Mouse (Mus musculus) lung, postnatal 0 days (tissue): ENCODE data around the gene Ophn1. TPM values are rescaled to one million over a fixed set of nuclear protein-coding genes. Genes with fewer than 3 reads are reported as not detected.
A peak's percentile ranks its signal among the peaks of the same experiment; 100 is the strongest.

Source experiments
- ATAC-seq: fragments of 200-750 bp; cut with Nextera tagmentation; 2 replicates; pipeline ENCODE4 v1.8.0; 2017; ENCODE audit warnings: moderate library complexity
- DNase-seq: peaks from one replicate; pipeline ENCODE4 v3.0.0-alpha.2; 2016; ENCODE audit warnings: low spot score
- H3K27ac ChIP-seq: fragments of 300-500 bp; sonication (generic); 2 replicates; pipeline ENCODE4 v1.5.1; 2014; ENCODE audit warnings: antibody characterized with exemption, mild to moderate bottlenecking, low read length, mixed read lengths
- H3K27me3 ChIP-seq: fragments of 300-500 bp; sonication (generic); replicated peaks from 2 replicates; pipeline ENCODE4 v1.6.1; 2014; ENCODE audit warnings: low read length, mixed read lengths; ENCODE audit not compliant: insufficient read depth
- H3K36me3 ChIP-seq: fragments of 300-500 bp; sonication (generic); 2 replicates; pipeline ENCODE4 v1.6.1; 2014; ENCODE audit warnings: low read length, mixed read lengths; ENCODE audit not compliant: insufficient read depth
- H3K4me1 ChIP-seq: fragments of 300-500 bp; sonication (generic); 2 replicates; pipeline ENCODE4 v1.6.1; 2014; ENCODE audit warnings: antibody characterized with exemption, low read depth, low read length, mixed read lengths; ENCODE audit not compliant: insufficient read depth
- H3K4me2 ChIP-seq: fragments of 300-500 bp; sonication (generic); replicated peaks from 2 replicates; pipeline ENCODE4 v1.6.1; 2014; ENCODE audit warnings: low read depth, mild to moderate bottlenecking, low read length, moderate library complexity, mixed read lengths
- H3K4me3 ChIP-seq: fragments of 300-500 bp; sonication (generic); 2 replicates; pipeline ENCODE4 v1.5.1; 2014; ENCODE audit warnings: low read depth, low read length
- H3K9ac ChIP-seq: fragments of 300-500 bp; sonication (generic); replicated peaks from 2 replicates; pipeline ENCODE4 v1.6.1; 2014; ENCODE audit warnings: low read depth, mild to moderate bottlenecking
- H3K9me3 ChIP-seq: fragments of 300-500 bp; sonication (generic); 2 replicates; pipeline ENCODE4 v1.6.1; 2016; ENCODE audit warnings: low read length, mixed read lengths
- CTCF ChIP-seq: IDR thresholded peaks from 2 replicates; pipeline ENCODE4 v1.5.1; 2016; ENCODE audit warnings: antibody characterized with exemption, mild to moderate bottlenecking
- EP300 ChIP-seq: IDR thresholded peaks from 2 replicates; pipeline ENCODE4 v1.6.1; 2016; ENCODE audit warnings: antibody characterized with exemption, mild to moderate bottlenecking, control low read depth
- WGBS: fragments of 180-500 bp; shearing (Covaris S2); extraction: QIAGEN DNeasy Blood & Tissue Kit; methylation state at CpG from one replicate; pipeline ENCODE4 v1.1.7; 2014; 5-methylcytosine and 5-hydroxymethylcytosine counted together
- polyA plus RNA-seq: library from polyadenylated mRNA; unstranded; fragments of >200 nt; fragmentation: Nextera tagmentation; extraction: Ambion mirVana; gene quantifications from 2 replicates; pipeline ENCODE4 v1.2.1, GENCODE M21; 2015

The Ophn1 gene
- polyA plus RNA-seq, 1 experiment from 2014 or later, result 17.7 TPM

GRCm38 (mm10) chrX:98856046-98856445 lies 34.8 kb downstream of the Ophn1 start:
- Histone ChIP-seq H3K27me3 (no peaks in the 10 kb centered on the region), H3K4me1 (no peaks in the 10 kb centered on the region; the same call in 1 of the 2 replicates), H3K36me3 (no peaks in the 10 kb centered on the region), H3K4me3 (no peak overlapping the region), H3K27ac (no peak overlapping the region), H3K9ac (no peak overlapping the region), H3K4me2 (no peak overlapping the region), H3K9me3 (no peaks in the 10 kb centered on the region)
- 68% methylated on average over 2 of the region's 2 CpGs for WGBS
- DNase-seq (peak; percentile 41), ATAC-seq (no peak)
- TF ChIP-seq EP300 (no peak), CTCF (no peak)

GRCm38 (mm10) chrX:98850869-98851268 lies 40.0 kb downstream of the Ophn1 start:
- Histone ChIP-seq H3K9ac (no peak overlapping the region), H3K4me1 (no peaks in the 10 kb centered on the region; the same call in 1 of the 2 replicates), H3K4me3 (no peak overlapping the region), H3K27ac (no peak overlapping the region), H3K27me3 (no peaks in the 10 kb centered on the region), H3K36me3 (no peaks in the 10 kb centered on the region), H3K4me2 (no peak overlapping the region), H3K9me3 (no peaks in the 10 kb centered on the region)
- TF ChIP-seq EP300, result peak; percentile 53
- no peak for TF ChIP-seq CTCF
- ATAC-seq, result peak; percentile 59
- WGBS, result 56% methylated on average over 6 of the region's 6 CpGs
- DNase-seq, result peak; percentile 70

- Histone ChIP-seq H3K4me3 (no peak overlapping the region), H3K4me1 (no peaks in the 10 kb centered on the region), H3K4me2 (no peak overlapping the region), H3K9ac (no peak overlapping the region), H3K9me3 (no peaks in the 10 kb centered on the region), H3K27ac (no peak overlapping the region), H3K36me3 (no peaks in the 10 kb centered on the region), H3K27me3 (no peaks in the 10 kb centered on the region)
- DNase-seq (peak; percentile 4), ATAC-seq (no peak)
- TF ChIP-seq EP300, result no peak
- no peak for TF ChIP-seq CTCF
- WGBS, result 29% methylated on average over 2 of the region's 2 CpGs
These were observed 49.2 kb downstream of the Ophn1 start for GRCm38 (mm10) chrX:98841606-98842005.

- no peaks in the 10 kb centered on the region for H3K4me1 ChIP-seq
- no peaks in the 10 kb centered on the region for H3K36me3 ChIP-seq
- no peak overlapping the region for H3K4me3 ChIP-seq
- no peaks in the 10 kb centered on the region for H3K27me3 ChIP-seq
- TF ChIP-seq EP300 (peak; percentile 61), CTCF (no peak)
- H3K27ac ChIP-seq, result no peak overlapping the region
- ATAC-seq (peak; percentile 65), DNase-seq (peak; percentile 44)
- H3K4me2 ChIP-seq, result no peak overlapping the region
- no peak overlapping the region for H3K9ac ChIP-seq
- 50% methylated on average over 1 of the region's 1 CpGs for WGBS
- no peaks in the 10 kb centered on the region for H3K9me3 ChIP-seq
These were observed 54.8 kb downstream of the Ophn1 start for GRCm38 (mm10) chrX:98835989-98836388.

GRCm38 (mm10) chrX:98803813-98804212 lies 87.0 kb downstream of the Ophn1 start:
- H3K9me3 ChIP-seq, result no peaks in the 10 kb centered on the region
- ATAC-seq (no peak), DNase-seq (no peak)
- no peak overlapping the region for H3K4me3 ChIP-seq
- H3K4me1 ChIP-seq, result no peaks in the 10 kb centered on the region
- no peaks in the 10 kb centered on the region for H3K36me3 ChIP-seq
- no peak overlapping the region for H3K9ac ChIP-seq
- H3K4me2 ChIP-seq, result no peak overlapping the region
- no peaks in the 10 kb centered on the region for H3K27me3 ChIP-seq
- no peak overlapping the region for H3K27ac ChIP-seq
- TF ChIP-seq CTCF, result no peak
- TF ChIP-seq EP300, result no peak

- Histone ChIP-seq H3K27ac (no peak overlapping the region), H3K4me2 (no peak overlapping the region), H3K4me1 (no peaks in the 10 kb centered on the region), H3K27me3 (no peaks in the 10 kb centered on the region), H3K36me3 (no peaks in the 10 kb centered on the region), H3K9ac (no peak overlapping the region), H3K4me3 (no peak overlapping the region), H3K9me3 (no peaks in the 10 kb centered on the region)
- DNase-seq, result no peak
- ATAC-seq, result no peak
- WGBS, result 58% methylated on average over 4 of the region's 4 CpGs
- TF ChIP-seq EP300 (no peak), CTCF (no peak)
These were observed 116.4 kb downstream of the Ophn1 start for GRCm38 (mm10) chrX:98774247-98774950.

GRCm38 (mm10) chrX:98755089-98755488 lies 135.7 kb downstream of the Ophn1 start:
- Histone ChIP-seq H3K4me1 (no peaks in the 10 kb centered on the region), H3K4me3 (no peak overlapping the region), H3K27me3 (no peaks in the 10 kb centered on the region), H3K9me3 (no peaks in the 10 kb centered on the region), H3K27ac (no peak overlapping the region), H3K9ac (no peak overlapping the region), H3K36me3 (no peaks in the 10 kb centered on the region), H3K4me2 (no peak overlapping the region)
- TF ChIP-seq EP300 (no peak), CTCF (no peak)
- DNase-seq, result no peak
- WGBS, result 57% methylated on average over 2 of the region's 2 CpGs
- ATAC-seq, result no peak
